Mouse (Mus musculus) brain, embryonic 18.5 days (tissue): ENCODE measurements around the gene Polr2j.
A peak's percentile ranks its signal among the peaks of the same experiment; 100 is the strongest.

ENCODE experiments used
- DNase-seq: peaks from one replicate; pipeline ENCODE4 v3.0.0-alpha.2; 2012; ENCODE audit warnings: low read depth, low spot score

Gene Polr2j

GRCm38 (mm10) chr5:136115891-136116783, at the start of gene Polr2j:
Polr2j (plus strand) TSS chr5:136116631.
- peak; percentile 90 for DNase-seq

DNA sequence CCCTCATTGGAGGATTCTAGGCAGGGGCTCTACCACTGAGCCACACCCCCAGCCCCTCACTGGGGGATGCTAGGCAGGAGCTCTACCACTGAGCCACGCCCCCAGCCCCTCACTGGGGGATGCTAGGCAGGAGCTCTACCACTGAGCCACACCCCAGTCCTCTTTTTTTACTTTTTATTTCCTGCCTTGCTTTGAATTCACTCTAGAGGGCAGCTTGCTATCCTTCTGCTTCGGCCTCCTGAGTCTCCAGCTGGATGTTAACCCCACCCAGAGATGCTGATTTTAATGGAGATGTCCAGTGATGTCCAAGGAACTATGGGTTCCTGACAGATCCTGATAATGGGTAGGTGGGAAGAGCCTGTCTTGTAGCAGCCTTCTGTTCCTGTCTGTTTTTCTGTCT, 47.0 kb upstream of the Polr2j start:
- no peak for DNase-seq

DNA sequence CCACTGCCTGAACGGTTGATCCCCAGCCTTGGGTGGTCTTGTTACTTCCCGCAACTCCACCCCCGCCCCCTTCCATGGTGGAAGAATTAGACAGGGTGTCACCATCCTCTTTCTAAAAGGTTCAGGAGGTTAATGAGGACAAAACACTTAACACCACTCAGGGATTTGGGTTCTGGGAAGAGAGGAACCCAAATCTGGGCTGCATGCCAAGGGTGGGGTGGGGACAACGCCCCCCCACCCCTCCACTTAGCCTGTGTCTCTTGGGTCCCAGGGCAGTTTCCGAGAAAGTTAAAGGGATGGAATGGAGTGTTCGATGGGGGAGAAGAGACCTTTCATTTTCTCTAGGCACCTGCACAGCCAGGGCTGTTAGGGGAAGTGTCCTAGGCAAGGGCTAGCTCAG, 43.4 kb upstream of the Polr2j start:
- DNase-seq, result no peak

- DNase-seq, result no peak
These were observed 42.9 kb upstream of the Polr2j start for GRCm38 (mm10) chr5:136073526-136073925.

- DNase-seq, result no peak
These were observed 41.4 kb upstream of the Polr2j start for GRCm38 (mm10) chr5:136075076-136075475.

GRCm38 (mm10) chr5:136076284-136076683, 40.1 kb upstream of the Polr2j start:
- DNase-seq, result no peak

- no peak for DNase-seq
These were observed 39.4 kb upstream of the Polr2j start for GRCm38 (mm10) chr5:136077001-136077550.

DNA sequence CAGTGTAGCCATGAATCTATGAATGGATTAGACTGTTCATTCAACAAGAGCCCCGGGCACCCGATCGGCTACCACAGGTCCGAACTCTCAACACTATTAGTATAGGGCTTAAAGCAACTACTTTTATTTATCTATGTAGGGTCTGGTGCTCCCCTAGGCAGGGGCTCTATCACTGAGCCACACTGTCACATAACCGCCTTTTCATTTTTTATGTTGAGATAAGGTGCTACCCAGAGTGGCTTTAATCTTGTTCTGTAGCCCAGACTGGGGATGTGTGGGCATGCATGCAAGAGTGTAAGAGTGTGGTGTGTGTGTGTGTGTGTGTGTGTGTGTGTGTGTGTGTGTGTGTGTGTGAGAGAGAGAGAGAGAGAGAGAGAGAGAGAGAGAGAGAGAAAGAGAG, 38.3 kb upstream of the Polr2j start:
- no peak for DNase-seq

DNA sequence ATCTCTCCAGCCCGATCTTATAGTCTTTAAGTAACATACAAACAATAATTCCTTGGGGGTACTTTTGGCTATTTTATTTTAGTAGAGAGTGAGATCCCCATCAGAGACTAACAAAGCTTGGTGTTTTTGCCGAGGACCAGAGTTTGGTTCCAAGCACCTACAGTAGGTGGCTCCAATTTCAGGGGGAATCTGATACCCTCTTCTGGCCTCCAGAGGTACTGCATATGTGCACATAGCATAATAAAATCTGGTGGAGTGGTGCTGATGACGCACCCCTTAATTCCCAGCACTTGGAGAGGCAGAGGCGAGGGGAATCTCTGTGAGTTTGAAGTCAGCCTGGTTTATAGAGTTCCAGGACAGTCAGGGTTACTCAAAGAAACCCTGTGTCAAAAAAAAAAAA, 34.1 kb upstream of the Polr2j start:
- DNase-seq, result no peak

DNA sequence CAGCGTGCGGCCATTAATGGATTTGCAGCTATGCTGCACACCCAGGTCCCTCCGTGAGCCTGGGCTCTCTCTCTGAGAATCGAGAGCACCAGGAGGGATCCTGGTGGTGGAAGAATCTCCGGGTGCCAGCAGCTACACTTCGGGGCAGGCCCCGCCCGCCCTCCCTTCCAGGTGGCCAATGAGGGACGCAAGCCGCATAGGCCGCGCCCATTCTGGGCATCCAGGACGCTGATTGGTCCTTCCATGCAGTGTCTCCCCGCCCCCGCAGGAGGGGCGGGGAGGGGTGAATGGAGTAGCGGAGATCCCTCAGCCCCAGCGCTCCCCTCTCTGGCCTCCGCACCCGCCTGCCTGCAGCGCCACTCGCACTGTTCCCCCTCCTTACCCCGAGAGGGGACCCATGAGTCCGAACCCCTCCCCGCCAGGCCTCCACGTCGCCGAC, 32.7 kb upstream of the Polr2j start, which contains the start of gene Rasa4:
Gene Rasa4 (plus strand): TSS at position 248 of the 439 bp plus-strand sequence.
- DNase-seq, result peak; percentile 89

GRCm38 (mm10) chr5:136084144-136084881, 32.1 kb upstream of the Polr2j start:
- DNase-seq, result no peak

- no peak for DNase-seq
These were observed 31.4 kb upstream of the Polr2j start for GRCm38 (mm10) chr5:136084891-136085651.

- DNase-seq, result no peak
These were observed 30.1 kb upstream of the Polr2j start for GRCm38 (mm10) chr5:136086290-136086689.

GRCm38 (mm10) chr5:136088821-136089575, 27.4 kb upstream of the Polr2j start:
- no peak for DNase-seq

- DNase-seq, result no peak
These were observed 24.5 kb upstream of the Polr2j start for GRCm38 (mm10) chr5:136091927-136092326.

- DNase-seq, result no peak
These were observed 22.0 kb upstream of the Polr2j start for GRCm38 (mm10) chr5:136094249-136095010.

- DNase-seq, result no peak
These were observed 21.3 kb upstream of the Polr2j start for GRCm38 (mm10) chr5:136095089-136095488.

DNA sequence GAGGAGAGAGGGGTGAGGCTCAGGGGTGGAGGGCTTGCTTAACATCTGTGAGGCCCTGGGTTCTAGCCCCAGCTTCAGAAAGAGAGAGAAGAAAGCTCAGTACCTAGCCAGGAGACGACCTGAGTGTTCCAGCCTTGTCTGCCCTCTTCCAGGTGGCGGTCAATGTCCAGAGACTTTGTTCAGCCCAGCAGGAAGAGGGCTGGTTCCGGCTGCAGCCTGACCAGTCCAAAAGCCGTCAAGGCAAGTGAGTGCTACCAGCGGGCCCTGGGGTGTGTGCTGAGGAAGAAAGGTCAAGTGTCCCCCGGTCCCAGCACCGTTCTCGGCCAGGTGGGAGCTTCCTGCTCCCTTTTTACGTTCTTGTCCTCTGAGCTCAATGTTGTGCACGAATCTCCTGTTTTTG, 17.9 kb upstream of the Polr2j start:
- no peak for DNase-seq

- peak; percentile 47 for DNase-seq
These were observed 14.2 kb upstream of the Polr2j start for GRCm38 (mm10) chr5:136102099-136102820.
